Mouse (Mus musculus) urinary bladder, postnatal 10 days (tissue): ENCODE results near the gene Calhm3.
"Not testable (repeated sequence)": the region's sequence is repeated elsewhere in the genome, so short reads cannot be mapped to it uniquely, and the experiment has no call there.

Source experiments
- DNase-seq: peaks from one replicate; pipeline ENCODE4 v3.0.0; 2022; ENCODE audit warnings: low spot score

Calhm3 gene

GRCm38 (mm10) chr19:47167617-47168214 lies 10.2 kb upstream of the Calhm3 start:
- no peak for DNase-seq

GRCm38 (mm10) chr19:47166758-47167157 lies 9.2 kb upstream of the Calhm3 start:
- DNase-seq = no peak

- DNase-seq = no peak
These were observed 5.7 kb upstream of the Calhm3 start for GRCm38 (mm10) chr19:47163176-47163744.

GRCm38 (mm10) chr19:47161669-47162068 lies 4.1 kb upstream of the Calhm3 start:
- no peak for DNase-seq

GRCm38 (mm10) chr19:47153767-47154166 lies 3.8 kb downstream of the Calhm3 start:
- no peak for DNase-seq

- no peak for DNase-seq
These were observed 5.5 kb downstream of the Calhm3 start for GRCm38 (mm10) chr19:47152062-47152369.

GRCm38 (mm10) chr19:47151332-47152061 lies 6.1 kb downstream of the Calhm3 start:
- DNase-seq = no peak

- no peak for DNase-seq
These were observed 7.7 kb downstream of the Calhm3 start for GRCm38 (mm10) chr19:47149854-47150253.

- no peak for DNase-seq
These were observed 9.2 kb downstream of the Calhm3 start for GRCm38 (mm10) chr19:47148267-47148847.

- DNase-seq = no peak
These were observed 13.4 kb downstream of the Calhm3 start, which contains the start of gene Calhm1 for GRCm38 (mm10) chr19:47144154-47144553. Gene Calhm1, minus strand, starts transcription at chr19:47144254.

GRCm38 (mm10) chr19:47142438-47142837 lies 15.1 kb downstream of the Calhm3 start:
- DNase-seq = no peak

GRCm38 (mm10) chr19:47139611-47140010 lies 18.0 kb downstream of the Calhm3 start:
- not testable (repeated sequence) for DNase-seq

GRCm38 (mm10) chr19:47137771-47138421 lies 19.7 kb downstream of the Calhm3 start, which contains the start of gene Calhm2:
Gene Calhm2, minus strand, starts transcription at chr19:47138294.
- no peak for DNase-seq

GRCm38 (mm10) chr19:47137051-47137581 lies 20.4 kb downstream of the Calhm3 start:
- no peak for DNase-seq

- DNase-seq = no peak
These were observed 21.4 kb downstream of the Calhm3 start for GRCm38 (mm10) chr19:47136170-47136569.

GRCm38 (mm10) chr19:47135568-47135967 lies 22.0 kb downstream of the Calhm3 start:
- no peak for DNase-seq

- DNase-seq = no peak
These were observed 24.4 kb downstream of the Calhm3 start for GRCm38 (mm10) chr19:47133161-47133560.

GRCm38 (mm10) chr19:47130551-47131125 lies 26.9 kb downstream of the Calhm3 start:
- DNase-seq = no peak

- no peak for DNase-seq
These were observed 28.7 kb downstream of the Calhm3 start for GRCm38 (mm10) chr19:47128835-47129234.

- no peak for DNase-seq
These were observed 29.4 kb downstream of the Calhm3 start for GRCm38 (mm10) chr19:47128164-47128563.

GRCm38 (mm10) chr19:47122802-47123201 lies 34.8 kb downstream of the Calhm3 start:
- no peak for DNase-seq

- no peak for DNase-seq
These were observed 36.5 kb downstream of the Calhm3 start for GRCm38 (mm10) chr19:47121054-47121453.
